Mouse (Mus musculus) megakaryocyte, embryonic 14.5 days (primary cell): ENCODE measurements around the gene Pik3c2b. TPM values are rescaled to one million over a fixed set of nuclear protein-coding genes. Genes with fewer than 3 reads are reported as not detected.

ENCODE experiments used
- H3K27me3 ChIP-seq: replicated peaks from 2 replicates; pipeline ENCODE3; 2012; ENCODE audit warnings: inconsistent platforms
- H3K36me3 ChIP-seq: replicated peaks from 2 replicates; pipeline ENCODE3; 2012; ENCODE audit warnings: low read length, inconsistent platforms, mixed read lengths
- H3K4me1 ChIP-seq: 2 replicates; pipeline ENCODE4 v1.6.1; 2012; ENCODE audit warnings: inconsistent platforms
- H3K4me3 ChIP-seq: replicated peaks from 2 replicates; pipeline ENCODE3; 2012; ENCODE audit warnings: moderate library complexity, mild to moderate bottlenecking, inconsistent platforms
- H3K9me3 ChIP-seq: 2 replicates; pipeline ENCODE4 v1.6.1; 2012; ENCODE audit warnings: inconsistent platforms
- FLI1 ChIP-seq: IDR thresholded peaks from 2 replicates; pipeline ENCODE4 v1.6.1; 2012; ENCODE audit warnings: low read length, inconsistent platforms, mixed read lengths
- GATA1 ChIP-seq: IDR thresholded peaks from 3 replicates; pipeline ENCODE4 v1.6.1; 2012; ENCODE audit warnings: mixed read lengths, low read length, inconsistent platforms, borderline replicate concordance
- polyA plus RNA-seq: library from polyadenylated mRNA; stranded (reverse); fragments of >175 nt; gene quantifications from 2 replicates; pipeline ENCODE4 v1.2.3, GENCODE M21; 2012; ENCODE audit warnings: low replicate concordance; ENCODE audit not compliant: insufficient read depth

The Pik3c2b gene
- polyA plus RNA-seq, 1 experiment, result 0.56 TPM

DNA sequence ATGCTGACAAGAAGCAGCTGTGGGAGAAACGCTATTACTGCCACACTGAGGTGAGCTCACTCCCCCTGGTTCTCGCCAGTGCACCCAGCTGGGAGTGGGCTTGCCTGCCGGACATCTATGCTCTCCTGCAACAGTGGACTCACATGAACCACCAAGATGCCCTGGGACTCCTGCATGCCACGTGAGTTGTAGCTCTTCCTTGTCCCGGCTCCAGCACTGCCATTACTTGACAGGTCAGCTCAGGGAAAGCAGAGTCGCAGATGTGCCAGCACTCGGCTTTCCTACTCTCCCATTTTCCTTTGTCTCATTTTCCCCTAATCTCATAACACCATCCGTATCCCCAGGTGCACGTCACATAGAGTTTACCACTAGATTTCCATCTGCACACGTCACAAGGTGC is 42.7 kb downstream of the Pik3c2b start:
- Histone ChIP-seq H3K36me3 (peaks cover 82% of the 10 kb centered on the region), H3K9me3 (no peaks in the 10 kb centered on the region), H3K27me3 (peaks cover 64% of the 10 kb centered on the region), H3K4me3 (no peak overlapping the region), H3K4me1 (peaks cover 52% of the 10 kb centered on the region)
- TF ChIP-seq GATA1 (no peak), FLI1 (no peak)

DNA sequence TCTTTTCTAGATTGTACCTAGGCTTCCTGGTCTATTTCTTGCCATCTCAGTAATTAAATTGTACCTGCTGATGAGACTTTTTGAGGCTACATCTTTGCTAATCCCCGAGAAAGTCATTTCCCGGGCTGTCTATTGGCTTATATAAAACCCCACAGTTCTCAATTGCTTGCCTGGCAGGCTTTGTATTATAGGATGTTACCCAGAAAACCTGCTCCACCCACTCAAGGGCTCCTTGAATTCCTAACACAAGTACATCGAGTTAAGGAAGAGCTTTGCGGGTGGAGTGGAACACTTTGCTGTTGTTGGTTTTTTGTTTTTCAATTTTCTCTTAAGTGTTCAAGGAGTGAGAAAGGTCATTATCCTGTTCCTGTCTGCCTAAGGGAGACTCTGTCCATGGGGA is 43.9 kb downstream of the Pik3c2b start:
- Histone ChIP-seq H3K36me3 (peaks cover 82% of the 10 kb centered on the region), H3K4me1 (peaks cover 40% of the 10 kb centered on the region), H3K9me3 (no peaks in the 10 kb centered on the region), H3K27me3 (peaks cover 58% of the 10 kb centered on the region), H3K4me3 (no peak overlapping the region)
- TF ChIP-seq GATA1, result no peak
- TF ChIP-seq FLI1, result no peak

DNA sequence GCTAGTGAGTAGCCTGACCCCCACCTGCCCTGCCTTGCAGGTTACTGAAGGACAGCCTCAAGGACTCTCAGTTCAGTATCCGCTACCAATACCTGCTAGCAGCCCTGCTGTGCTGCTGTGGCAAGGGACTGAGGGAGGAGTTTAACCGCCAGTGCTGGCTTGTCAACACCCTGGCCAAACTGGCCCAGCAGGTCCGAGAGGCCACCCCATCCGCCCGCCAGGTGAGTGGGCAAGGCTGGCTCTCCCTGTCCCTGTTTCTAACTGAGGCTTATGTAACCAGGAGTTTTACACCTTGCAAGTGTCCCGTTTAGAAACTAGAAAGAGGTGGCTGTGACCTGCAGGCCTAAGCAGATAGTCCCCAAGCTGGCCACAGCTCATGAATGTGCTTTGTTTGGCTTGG is 45.2 kb downstream of the Pik3c2b start:
- TF ChIP-seq GATA1 (no peak), FLI1 (no peak)
- Histone ChIP-seq H3K4me1 (peaks cover 28% of the 10 kb centered on the region), H3K4me3 (no peak overlapping the region), H3K36me3 (peaks cover 84% of the 10 kb centered on the region), H3K9me3 (no peaks in the 10 kb centered on the region), H3K27me3 (peaks cover 56% of the 10 kb centered on the region)

DNA sequence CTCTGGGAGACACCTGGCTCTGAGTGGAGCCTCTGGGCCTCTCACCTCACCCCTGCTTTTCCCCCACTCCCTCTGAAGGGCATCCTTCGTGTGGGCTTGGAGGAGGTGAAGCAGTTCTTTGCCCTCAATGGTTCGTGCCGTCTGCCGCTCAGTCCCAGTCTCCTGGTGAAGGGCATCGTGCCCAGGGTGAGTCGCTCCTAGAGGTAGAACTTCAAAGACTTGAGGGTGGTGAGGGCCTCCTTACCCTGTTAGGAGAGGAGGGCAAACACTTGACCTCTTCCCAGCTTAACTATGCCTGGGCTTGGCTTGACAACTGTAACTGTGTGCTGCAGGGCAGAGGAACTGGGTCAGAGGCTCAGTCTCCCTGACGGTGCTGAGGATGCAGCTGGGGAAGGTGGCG is 46.0 kb downstream of the Pik3c2b start:
- peaks cover 84% of the 10 kb centered on the region for H3K36me3 ChIP-seq
- peaks cover 28% of the 10 kb centered on the region for H3K4me1 ChIP-seq
- H3K4me3 ChIP-seq, result no peak overlapping the region
- TF ChIP-seq FLI1, result no peak
- TF ChIP-seq GATA1, result no peak
- H3K27me3 ChIP-seq, result peaks cover 51% of the 10 kb centered on the region
- no peaks in the 10 kb centered on the region for H3K9me3 ChIP-seq

DNA sequence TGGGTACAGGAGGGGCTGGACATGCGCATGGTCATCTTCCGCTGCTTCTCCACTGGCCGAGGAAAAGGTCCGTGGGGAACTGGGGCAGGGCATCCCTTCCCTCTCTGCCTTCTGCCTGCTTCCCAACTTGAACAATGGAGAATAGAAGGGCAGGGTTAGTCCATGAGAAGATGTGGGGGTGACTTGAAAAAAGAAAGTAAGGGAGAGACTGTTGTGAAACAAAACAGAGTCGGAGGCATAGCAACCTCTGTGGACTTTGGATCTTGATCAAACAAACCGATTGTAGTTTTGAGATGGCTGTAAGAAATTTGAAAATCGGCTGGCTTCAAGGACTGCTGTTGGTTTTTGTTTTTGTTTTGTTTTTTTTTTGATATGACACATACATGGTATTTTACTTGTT is 48.3 kb downstream of the Pik3c2b start:
- Histone ChIP-seq H3K4me3 (no peak overlapping the region), H3K4me1 (peaks cover 19% of the 10 kb centered on the region), H3K9me3 (no peaks in the 10 kb centered on the region), H3K36me3 (peaks cover 81% of the 10 kb centered on the region), H3K27me3 (peaks cover 48% of the 10 kb centered on the region)
- TF ChIP-seq GATA1 (no peak), FLI1 (no peak)

DNA sequence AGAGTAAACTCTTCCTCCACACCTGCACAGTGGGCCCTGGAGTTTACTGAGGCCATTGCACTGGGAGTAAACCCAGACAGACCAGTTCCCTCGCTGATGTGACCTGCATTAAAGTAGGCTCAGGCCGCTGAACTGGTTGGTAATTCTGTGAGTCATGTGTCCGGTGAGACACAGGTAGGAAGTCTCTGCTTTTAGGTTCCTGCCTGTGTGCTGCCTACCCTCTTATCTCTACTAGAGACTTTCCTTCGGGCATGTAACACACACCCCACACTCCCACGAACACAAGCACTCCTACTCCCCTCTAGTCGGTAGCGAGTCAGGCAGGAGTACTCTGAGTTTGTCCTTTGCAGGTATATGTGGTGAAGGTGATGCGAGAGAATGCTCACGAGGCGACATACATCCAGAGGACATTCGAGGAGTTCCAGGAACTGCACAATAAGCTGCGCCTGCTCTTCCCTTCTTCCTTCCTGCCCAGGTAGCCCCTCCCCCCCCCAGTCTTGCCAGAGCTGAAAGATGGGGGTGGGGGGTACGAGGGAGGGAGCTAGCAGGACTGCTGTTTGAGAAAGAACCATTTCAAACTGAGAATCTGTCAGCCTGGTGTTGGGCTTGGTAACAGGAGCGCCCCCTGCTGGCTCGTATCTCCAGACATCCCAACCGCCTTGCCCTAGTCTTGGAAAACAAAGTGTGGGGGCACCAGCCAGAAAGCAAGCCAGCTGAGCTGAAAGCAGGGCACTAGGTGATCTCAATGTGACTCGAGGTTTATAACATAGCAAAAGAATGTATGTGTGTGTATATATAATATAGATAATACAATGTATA is 55.7 kb downstream of the Pik3c2b start:
- peaks cover 20% of the 10 kb centered on the region for H3K4me1 ChIP-seq
- H3K36me3 ChIP-seq, result peaks cover 79% of the 10 kb centered on the region
- no peak overlapping the region for H3K4me3 ChIP-seq
- peaks cover 6% of the 10 kb centered on the region for H3K27me3 ChIP-seq
- H3K9me3 ChIP-seq, result no peaks in the 10 kb centered on the region
- TF ChIP-seq FLI1, result no peak
- no peak for TF ChIP-seq GATA1

DNA sequence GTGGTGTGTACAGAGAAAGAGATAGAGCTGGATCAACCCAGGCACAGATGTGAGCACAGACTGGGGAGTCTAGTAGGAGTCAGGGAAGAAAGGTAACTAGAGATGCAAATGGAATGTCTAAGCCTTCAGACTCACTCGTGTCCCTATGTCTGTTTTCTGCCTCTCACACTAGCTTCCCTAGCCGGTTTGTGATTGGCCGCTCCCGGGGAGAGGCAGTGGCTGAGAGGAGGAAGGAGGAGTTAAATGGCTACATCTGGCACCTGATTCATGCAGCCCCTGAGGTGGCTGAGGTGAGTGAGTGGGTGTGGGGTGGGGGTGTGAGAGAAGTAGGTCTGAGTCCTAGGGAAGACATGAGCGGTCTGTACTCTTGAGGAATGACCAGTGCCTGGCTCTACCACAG is 56.6 kb downstream of the Pik3c2b start:
- Histone ChIP-seq H3K9me3 (no peaks in the 10 kb centered on the region), H3K4me3 (no peak overlapping the region), H3K36me3 (peaks cover 71% of the 10 kb centered on the region), H3K27me3 (peaks cover 7% of the 10 kb centered on the region), H3K4me1 (peaks cover 20% of the 10 kb centered on the region)
- TF ChIP-seq FLI1 (no peak), GATA1 (no peak)

DNA sequence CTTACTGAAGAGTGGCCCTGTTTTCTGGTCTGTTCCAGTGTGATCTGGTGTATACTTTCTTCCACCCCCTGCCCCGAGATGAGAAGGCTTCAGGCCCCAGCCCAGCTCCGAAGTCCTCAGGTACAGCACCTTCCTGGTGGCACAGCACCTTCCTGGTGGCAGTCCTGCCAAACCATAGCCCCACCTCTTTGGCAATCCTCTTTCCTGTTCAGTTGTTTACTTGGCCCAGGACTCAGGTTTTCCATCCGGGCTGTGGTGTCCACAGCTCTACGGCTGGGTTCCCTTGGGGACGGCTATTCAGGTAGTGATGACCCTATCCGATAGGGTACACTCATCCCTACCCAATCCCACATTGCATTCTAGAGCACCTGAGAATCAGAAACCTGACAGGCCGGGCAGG is 57.8 kb downstream of the Pik3c2b start:
- TF ChIP-seq GATA1 (no peak), FLI1 (no peak)
- H3K36me3 ChIP-seq, result peaks cover 66% of the 10 kb centered on the region
- peaks cover 5% of the 10 kb centered on the region for H3K27me3 ChIP-seq
- H3K4me3 ChIP-seq, result no peak overlapping the region
- no peaks in the 10 kb centered on the region for H3K9me3 ChIP-seq
- H3K4me1 ChIP-seq, result peaks cover 16% of the 10 kb centered on the region

DNA sequence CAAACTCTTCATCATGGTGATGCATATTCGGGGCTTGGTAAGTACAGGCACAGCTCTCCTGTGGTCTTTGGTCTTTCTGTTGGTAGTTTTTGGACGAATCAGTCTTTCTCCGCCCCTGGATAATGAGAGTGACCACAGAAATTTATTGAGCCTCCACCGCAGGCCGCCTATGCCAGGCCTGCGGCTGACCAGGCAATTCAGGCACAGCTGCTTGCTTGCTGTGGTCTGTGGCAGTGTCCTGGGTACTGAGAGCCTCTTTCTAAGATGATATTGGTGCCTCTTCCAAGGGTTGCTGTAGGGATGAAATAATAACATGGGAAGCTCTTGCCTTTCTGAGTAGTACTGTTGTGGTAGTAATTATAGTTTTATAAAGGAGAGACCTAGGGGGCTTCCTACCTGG is 58.4 kb downstream of the Pik3c2b start:
- Histone ChIP-seq H3K27me3 (peaks cover 5% of the 10 kb centered on the region), H3K4me1 (peaks cover 10% of the 10 kb centered on the region), H3K36me3 (peaks cover 61% of the 10 kb centered on the region), H3K9me3 (no peaks in the 10 kb centered on the region), H3K4me3 (no peak overlapping the region)
- TF ChIP-seq GATA1, result no peak
- no peak for TF ChIP-seq FLI1

DNA sequence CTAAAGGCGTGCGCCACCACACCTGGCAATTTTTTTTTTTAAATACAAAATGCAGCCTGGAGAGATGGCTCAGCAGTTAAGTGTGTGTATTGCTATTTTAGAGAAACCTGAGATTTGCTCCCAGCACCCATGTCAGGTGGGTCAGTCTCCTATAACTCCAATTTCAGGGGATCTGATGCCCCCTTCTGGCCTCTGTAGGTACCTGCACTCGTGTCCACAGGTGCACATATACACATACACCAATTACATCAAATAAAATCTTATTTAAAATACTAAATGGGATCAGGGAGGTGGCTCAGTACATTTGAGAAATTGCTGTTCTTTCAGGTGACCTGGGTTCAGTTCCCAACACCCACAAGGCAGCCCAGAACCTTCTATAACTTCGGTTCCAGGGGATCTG is 70.6 kb downstream of the Pik3c2b start:
- Histone ChIP-seq H3K27me3 (no peaks in the 10 kb centered on the region), H3K9me3 (peaks cover 8% of the 10 kb centered on the region; the same call in 1 of the 2 replicates), H3K4me3 (no peak overlapping the region), H3K4me1 (peaks cover 39% of the 10 kb centered on the region), H3K36me3 (peaks cover 4% of the 10 kb centered on the region)
- TF ChIP-seq GATA1 (no peak), FLI1 (no peak)
